Mouse (Mus musculus): ENCODE measurements around the gene Acvrl1.

GRCm38 (mm10) chr15:101082236-101082635, 46.1 kb upstream of the Acvrl1 start:
- TF ChIP-seq CTCF (IDR thresholded peaks at IDR 0.05; ENCODE audit: extremely low read depth, insufficient read length, insufficient replicate concordance, low read depth, low read length), result no peak
- TF ChIP-seq POLR2A (IDR thresholded peaks at IDR 0.05; ENCODE audit: low read depth, low read length), result no peak
